Mouse (Mus musculus) spleen, postnatal 0 days (tissue): ENCODE data around the gene Mrtfb. TPM values are rescaled to one million over a fixed set of nuclear protein-coding genes. Genes with fewer than 3 reads are reported as not detected.
A peak's percentile ranks its signal among the peaks of the same experiment; 100 is the strongest.

ENCODE experiments used
- microRNA counts: library from miRNA; unstranded; fragments of <30 nt; microRNA quantifications from one replicate; lab custom pipeline; 2015
- polyA plus RNA-seq: library from polyadenylated mRNA; unstranded; fragments of >200 nt; fragmentation: Nextera tagmentation; extraction: Ambion mirVana; gene quantifications from 2 replicates; pipeline ENCODE4 v1.2.1, GENCODE M21; 2015

Gene Mrtfb
- polyA plus RNA-seq = 6.7 and 7.9 TPM in 2 replicates

GRCm38 (mm10) chr16:13255855-13256635 is at the start of gene Mrtfb:
Mrtfb (plus strand) TSS chr16:13256481.

MicroRNAs within 50 kb of the gene (microRNA counts, 519-probe panel; counts per million panel counts)
- microRNA mmu-miR-193b (lab: Ali Mortazavi, UCI) = 4,810 counts per million, percentile 30 among the panel's probes with 10 or more counts

Other genes starting within 250 kb of the Mrtfb start
- gene Ercc4, start 146.8 kb upstream of the Mrtfb start, polyA plus RNA-seq = 6.2 and 6.8 TPM in 2 replicates